Mouse (Mus musculus) gastrocnemius, adult 8-10 months (tissue): ENCODE measurements around the gene Gfod2. TPM values are rescaled to one million over a fixed set of nuclear protein-coding genes. Genes with fewer than 3 reads are reported as not detected.

Experiments
- DNase-seq, 2 experiments: peaks; one replicate each; pipeline ENCODE4 v3.0.0; 2022; ENCODE audit warnings: low spot score in 2 of 2
- total RNA-seq, 4 experiments: library from RNA; stranded (reverse); gene quantifications; 2 replicates each; pipeline ENCODE4 v1.2.4; 2022

Gfod2 gene
- total RNA-seq: 1 to 10 TPM; 7.0 to 9.1 (median 8.3) TPM

DNA sequence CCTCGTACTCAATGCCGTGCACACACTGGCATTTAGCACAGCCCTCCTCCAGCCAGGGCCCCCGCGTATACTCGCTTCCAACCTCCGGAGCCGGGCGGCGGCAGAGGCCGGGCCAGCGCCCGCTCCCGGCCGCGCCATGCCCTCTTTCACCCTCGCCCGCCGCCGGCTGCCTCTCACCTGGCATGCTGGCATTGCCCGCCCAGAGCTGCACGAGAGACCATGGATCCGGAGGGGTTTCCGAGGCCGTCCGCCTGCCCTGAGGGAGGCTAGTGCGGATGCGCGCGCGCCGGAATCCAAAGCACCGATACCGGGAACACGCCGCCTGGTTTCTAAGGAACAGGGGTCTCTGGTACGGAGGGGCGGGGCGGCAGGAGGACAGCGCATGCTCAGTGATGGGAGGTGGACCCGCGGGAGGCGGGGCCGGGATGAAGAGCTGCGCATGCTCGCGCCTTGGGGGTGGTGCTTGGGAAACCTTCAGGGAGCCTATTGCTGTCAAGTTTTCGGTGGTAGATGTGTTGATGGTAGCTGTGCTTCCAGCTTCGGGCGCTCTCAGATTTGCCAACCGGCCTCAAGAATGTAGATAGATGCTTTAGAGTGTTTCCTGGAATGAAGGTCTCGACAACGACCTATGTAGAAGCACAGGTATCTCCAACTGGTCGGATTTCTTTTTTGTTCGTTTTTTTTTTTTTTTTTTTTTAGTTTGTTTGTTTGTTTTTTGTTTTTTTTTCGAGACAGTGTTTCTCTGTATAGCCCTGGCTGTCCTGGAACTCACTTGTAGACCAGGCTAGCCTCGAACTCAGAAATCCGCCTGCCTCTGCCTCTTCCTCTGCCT, at the start of gene Gfod2:
Gfod2 (minus strand) TSS at position 388 of the 832 bp plus-strand sequence.
- peak; percentile 95 to 96 for DNase-seq

DNA sequence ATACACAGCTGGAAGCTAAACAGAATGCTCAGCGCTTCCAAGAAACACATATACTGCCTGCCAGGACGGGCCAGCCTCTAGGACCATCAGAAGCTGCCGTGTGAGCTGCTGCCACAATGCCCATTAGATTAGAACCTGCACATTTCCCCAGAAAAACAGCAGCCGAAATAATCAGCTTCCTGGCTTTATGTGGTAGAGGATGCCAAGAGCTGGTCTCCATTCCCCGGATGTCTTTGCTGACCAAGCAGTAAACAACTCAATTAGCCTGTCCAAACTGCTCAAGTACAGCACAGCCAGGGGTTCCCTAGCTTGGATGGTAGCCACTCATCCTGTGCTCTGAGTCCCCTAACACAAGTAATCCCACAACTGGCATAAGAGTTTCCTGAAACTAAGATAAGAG, 49.3 kb upstream of the Gfod2 start:
- no peak for DNase-seq

DNA sequence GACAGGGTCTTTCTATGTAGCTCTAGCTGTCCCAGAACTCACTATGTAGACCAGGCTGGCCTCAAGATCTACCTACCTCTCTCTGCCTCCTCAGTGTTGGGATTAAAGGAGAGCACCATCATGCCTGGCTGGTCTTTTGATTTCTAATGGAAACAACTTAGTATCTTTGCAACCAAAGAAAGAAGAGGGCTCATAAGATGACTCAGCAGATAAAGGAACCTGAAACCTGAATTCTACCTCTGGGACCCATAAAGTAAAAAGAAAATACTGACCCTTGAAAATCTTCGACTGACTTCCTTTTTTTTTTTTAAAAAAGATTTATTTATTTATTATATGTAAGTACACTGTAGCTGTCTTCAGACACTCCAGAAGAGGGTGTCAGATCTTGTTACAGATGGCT, 47.5 kb upstream of the Gfod2 start:
- no peak for DNase-seq

DNA sequence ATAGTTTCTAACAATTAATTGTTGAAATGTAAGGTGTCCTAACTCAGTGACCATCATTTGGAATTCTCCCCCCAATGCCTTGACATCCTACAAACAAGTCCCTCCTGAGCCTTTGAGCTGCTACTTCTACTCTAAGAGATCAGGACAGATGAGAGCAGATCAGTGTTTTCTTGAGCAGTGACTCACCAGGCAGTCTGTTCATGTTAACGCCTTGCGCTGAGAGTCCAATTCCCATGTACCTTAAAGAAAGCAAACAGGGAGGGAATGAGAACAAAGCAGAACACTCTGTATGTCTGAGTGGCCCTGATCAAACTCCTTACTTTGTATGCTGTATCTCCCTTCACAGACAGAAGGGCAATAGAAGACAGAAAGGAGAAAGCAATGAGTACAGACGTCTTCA, 46.9 kb upstream of the Gfod2 start:
- no peak for DNase-seq

DNA sequence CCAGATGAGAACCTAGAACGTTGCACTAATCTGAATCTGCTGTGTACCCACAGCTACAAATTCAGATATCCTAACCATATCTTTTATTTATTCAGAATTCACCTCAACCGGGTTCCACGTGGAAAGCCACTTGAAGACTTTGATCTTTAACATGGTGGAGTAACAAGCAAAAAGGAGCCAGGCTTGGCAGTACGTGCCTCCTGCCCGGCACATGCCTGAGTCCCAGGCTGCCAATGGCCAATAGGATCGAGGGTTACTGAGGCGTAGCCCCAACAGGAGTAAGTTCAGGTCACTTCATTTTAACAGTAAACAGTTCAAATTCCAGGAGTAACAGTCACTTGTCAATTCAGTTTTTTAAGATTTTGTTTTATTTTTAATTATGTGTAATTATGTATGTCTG, 46.3 kb upstream of the Gfod2 start:
- DNase-seq: no peak

DNA sequence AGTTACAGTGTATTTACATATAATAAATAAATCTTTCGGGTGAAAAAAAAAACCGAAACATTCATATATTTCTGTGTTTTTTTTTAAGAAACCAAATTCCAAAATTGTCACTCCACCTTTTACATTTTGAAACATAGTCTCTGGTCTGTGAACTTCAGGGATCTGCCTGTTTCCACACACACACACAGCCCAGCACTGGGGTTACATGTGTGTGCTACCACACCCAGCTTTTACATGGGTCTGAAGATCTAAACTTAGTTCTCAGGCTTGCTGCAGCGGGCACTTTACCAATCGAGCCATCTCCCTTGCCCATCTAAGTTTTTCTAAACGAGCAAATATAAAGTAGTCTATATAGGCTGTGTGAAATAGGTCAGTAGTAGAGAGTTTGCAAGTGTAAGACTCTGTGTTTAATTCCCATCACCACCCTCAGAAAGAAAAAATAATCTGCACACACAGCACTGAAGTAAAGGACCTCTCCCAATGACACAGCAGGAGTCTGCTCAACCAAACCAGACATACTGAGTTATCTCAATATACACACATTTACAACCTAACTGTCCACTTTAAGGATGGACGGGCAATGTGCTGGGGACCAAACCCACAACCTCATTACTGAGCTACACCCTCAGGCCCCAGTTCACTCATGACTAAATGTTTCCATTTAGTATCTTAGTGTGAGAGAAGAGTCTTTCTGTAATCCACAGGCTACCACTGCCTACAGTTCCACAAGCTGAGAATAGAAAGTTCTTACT, 42.9 kb upstream of the Gfod2 start:
- DNase-seq: no peak

DNA sequence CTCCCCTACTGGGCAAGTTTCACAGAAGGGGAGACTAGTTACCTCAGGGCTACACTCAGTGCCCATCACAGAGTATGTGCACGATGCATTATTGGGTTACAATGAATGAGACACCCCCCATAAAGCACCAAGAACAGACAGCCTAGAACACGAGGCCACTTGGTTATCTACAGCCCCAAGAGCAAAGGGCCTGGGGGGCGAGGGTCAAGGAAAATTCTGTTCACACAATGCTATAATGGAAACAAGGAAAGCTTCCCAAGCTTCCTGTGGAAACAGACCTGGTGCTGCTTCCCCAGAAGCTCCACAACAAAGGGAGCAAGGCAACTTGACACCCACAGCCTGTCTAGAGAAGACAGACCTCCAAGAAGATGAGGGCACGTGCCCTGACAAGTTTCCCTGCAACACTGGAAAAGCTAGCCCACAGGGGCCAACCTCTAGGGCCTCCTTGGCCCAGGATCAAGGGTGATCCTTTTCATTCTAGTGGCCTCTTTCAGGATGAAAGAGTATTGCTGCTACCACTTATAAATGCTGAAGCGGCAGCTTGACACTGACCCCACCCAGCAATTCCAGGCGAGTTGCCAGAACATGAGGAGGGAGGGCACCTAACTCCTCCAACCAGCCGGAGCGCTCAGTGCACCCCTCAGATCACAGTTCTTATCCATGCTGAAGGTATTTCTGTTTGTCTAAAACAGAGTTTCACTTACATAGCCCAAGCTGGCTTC, 40.8 kb upstream of the Gfod2 start:
- peak; percentile 71 to 77 for DNase-seq

DNA sequence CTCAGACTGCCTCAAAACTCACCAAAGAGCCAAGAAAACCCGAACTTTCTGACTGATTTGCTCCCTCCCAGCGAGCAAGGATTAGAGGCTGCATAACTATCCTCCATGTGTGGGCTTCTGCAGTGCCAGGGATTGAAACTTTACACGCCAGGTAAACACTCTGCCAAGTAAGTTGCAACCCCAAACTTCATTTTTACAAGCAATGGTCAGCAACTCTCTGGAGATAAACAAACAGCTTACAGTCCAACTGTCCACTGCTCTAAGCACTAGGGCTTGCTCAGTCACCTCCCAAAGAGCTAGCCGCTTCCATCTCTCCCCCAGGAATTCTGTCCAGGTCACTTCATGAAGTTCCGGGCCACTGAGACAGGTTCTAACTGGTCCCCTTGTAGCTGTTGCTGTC, 39.9 kb upstream of the Gfod2 start:
- DNase-seq: peak in 1 of 2 experiments; percentile 34

DNA sequence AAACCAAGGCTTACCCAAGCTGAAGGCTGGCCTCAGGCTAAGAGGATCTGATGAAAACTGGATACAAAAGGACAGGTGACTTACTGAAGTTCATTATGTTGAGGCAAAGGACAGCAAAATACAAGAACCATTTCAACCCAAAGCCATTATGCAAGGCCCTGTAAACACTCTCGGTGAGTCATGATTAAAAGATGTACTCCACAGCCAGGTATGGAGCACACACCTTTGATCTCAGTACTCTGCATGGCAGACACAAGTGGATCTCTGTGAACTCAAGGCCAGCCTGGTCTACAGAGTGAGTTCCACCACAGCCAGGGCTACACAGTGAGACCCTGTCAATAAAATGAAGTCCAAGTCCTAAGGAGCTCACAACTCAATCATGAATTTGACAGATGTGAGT, 37.3 kb upstream of the Gfod2 start:
- no peak for DNase-seq

DNA sequence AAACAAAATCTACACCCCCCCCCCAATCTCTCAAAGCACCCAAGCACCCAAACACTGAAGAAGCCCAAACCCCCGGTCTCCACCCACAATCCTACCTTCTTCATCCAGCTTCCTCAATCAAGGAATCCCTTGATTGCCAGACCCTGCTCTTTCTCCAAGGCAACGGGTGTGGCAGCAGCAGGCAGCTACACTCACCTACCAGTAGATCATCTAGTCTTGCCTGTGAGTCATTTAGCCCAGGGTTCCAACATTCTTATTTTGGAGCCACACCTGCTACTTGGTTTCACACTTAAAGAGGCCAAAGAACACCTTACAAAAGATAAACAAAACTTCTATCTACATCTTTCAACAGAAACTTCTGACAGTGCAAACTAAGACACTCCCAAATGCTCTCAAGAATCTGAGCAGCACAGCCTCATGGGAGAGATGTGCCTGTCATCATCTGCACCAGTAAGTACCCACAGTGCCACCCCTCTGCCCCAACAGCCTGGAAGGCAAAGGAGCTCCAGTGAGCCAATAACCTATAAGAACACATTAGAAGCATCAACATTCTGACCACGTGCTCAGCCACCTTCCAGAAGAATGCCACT, 35.6 kb upstream of the Gfod2 start:
- no peak for DNase-seq

DNA sequence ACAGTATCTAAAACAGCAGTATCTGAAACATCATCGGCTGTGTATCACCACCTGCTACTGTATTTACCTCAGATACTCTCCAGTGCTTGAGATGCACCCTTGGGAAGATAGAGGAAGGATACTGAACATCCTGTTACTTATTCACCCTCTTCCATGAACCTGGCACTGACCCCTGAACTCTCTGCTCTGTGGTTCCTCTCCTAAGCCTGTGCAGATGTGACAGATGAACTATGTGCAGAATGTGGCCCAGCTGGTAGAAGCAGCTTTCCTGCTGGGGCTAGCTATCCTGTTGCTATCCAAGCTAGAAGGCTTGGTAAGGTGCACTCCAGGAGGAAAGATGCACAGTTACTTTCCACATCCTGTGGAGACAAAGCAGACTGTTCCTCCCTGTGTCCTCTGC, 34.9 kb upstream of the Gfod2 start:
- no peak for DNase-seq

DNA sequence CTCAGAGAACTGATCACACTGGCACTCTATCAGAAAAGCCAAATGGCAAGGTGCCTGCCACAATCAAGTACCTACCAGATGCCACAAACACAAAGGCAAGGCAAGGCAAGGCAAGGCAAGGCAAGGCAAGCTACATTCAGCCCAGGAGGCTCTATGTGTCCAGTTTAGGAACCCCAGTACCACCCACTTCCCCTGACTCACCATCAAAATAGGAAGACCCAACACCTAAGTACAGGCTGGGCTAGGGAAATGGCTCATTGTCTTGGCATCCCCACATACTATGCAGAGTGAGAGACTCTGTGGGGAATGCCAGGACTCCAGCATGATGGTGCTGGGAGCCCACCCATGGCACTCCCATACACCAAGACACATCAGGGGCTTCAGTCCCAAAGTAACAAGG, 31.2 kb upstream of the Gfod2 start:
- DNase-seq: no peak

DNA sequence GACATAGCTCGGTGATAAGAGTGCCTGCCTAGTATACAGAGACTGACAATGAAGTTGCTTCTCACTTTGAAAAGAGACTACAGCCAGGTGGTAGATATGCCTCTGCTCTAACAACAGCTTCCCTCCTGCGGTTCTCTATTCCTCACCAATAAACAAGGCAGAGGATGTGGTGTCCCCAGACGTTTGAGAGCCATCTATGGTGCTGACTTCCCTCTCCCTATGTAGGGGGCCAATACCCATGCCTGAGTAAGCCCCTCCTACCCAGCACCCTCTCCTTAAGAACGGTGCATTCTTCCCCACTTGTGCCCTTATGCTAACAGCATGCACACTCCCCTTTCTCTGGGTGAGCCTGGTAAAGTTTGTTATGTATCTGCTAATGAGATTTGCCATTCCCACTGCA, 30.5 kb upstream of the Gfod2 start:
- DNase-seq: no peak

DNA sequence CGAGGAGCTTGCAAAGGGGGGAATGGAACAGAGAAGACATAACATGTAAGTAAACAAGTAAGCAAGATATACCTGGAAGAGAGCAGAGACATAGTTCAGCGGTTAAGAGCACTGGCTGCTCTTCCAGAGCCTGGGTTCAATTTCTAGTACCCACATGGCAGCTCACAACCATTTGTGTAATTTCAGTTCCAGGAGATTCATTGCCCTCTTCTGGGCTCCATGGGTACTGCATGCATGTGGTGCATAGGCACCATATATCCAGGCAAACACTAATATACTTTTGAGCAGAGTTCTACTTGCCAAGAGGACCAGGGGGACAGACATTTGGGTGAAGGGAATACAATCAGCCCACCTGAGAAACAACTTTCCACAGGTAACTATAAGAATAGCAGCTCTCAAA, 29.8 kb upstream of the Gfod2 start:
- DNase-seq: peak in 1 of 2 experiments; percentile 30

DNA sequence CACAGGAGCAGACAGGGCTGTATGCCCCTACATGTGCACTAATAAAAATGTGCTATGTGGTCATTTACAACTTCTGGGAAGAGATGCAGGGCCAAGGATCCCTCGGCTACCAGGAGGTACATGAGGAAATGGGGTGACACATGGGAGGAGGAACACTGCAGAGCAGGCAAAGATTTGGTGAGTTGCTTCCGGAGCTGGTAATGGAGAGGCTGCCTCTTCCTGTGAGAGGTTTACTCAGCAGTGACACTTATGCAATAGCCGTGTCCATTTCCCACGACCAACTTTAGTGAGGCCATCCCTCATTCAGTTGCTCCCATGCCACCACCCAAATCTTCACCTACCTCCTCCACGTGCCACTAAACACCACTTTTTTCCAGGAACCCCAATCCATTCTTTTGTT, 21.8 kb upstream of the Gfod2 start:
- DNase-seq: no peak

DNA sequence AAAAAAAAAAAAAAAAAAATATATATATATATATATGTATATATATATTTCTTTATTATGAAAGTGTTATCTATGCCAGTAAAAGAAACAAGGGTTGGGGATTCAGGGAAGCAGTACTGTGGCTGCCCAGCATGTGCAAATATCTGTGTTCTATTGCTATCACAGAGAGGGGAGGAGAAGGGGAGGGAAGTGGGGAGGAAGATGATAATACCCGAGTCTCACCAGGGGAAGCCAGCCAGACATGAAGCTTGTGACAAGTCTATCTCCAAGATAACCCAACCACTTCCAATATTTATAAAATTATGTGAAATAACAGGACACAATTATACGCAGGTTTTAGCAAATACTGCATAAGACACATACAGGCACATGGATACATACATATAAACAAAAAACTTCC, 19.4 kb upstream of the Gfod2 start:
- no peak for DNase-seq

DNA sequence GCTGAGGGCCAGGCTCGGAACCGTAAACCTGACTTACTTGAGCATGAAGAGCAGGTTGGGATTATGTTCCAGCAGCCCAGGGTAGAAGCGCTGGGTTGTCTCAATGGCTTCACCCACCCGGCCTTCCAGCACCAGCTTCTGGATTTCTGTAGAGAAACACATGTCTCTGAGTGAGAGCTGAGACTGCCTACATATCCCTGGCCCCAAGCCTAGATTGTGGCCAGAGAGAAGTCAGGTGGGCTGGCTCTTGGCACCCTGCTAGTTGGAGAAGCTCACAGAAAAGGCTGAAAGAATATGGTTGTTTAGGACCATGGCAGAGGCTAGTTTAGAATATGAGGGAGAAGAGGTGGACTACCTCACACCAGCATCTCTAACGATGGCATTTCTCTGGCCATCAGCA, 16.0 kb upstream of the Gfod2 start:
- DNase-seq: no peak

DNA sequence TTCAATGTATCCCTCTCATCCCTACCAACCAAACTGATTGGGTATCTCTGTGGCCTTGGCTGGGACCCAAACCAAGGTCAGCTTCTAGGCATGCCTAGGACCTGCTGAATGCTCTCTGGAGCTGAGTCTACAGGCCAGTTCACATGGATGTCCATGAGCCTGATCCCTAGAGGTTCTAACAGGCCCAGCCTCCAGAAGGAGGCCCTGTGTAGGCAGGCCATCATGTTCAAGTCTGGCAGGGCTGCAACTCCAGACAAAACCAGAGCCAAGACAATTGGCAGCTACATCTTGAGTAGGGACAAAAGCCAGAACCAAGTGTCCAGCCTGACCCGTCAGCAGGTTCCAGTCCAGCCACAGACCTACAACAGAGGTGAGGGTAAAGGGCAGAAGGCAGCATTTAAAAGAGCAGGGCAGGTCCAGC, 15.0 kb upstream of the Gfod2 start:
- DNase-seq: no peak

DNA sequence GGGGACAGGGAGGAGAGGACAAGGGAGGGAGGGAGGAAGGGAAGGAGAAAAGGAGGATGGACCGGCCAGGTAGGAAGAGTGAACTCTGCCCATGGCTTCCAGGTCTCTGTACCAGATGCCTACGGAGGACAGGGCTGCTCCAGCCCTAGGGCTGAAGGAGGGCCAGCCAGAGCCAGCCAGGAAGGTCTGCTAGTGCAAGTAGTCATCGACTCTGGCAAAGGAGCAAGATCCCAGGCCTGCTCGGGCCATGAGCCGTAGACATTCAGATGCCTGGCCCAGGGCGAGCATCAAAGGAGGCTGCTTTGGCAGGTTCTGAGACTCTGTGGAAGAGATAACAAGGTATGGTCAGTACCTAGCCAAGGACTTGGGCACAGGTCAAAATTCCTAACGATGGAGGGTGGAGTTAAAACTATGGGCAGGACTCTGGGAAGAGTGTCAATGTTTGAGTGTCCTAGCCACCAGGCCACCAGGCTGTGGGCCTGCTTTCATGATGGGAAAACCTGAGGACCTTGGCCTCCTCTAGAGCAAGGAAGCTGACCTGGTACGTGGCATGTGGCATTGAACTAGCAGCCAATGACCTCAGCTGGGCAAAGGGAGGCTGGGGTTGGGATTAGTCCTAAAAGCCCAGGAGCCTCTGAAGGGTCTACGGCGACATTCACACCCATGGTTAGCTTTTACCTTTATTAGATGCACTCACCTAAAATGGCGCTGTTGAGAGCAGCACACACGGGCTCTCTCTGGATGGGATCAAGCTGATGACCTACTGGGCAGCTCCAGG, 13.1 kb upstream of the Gfod2 start:
- DNase-seq: no peak

DNA sequence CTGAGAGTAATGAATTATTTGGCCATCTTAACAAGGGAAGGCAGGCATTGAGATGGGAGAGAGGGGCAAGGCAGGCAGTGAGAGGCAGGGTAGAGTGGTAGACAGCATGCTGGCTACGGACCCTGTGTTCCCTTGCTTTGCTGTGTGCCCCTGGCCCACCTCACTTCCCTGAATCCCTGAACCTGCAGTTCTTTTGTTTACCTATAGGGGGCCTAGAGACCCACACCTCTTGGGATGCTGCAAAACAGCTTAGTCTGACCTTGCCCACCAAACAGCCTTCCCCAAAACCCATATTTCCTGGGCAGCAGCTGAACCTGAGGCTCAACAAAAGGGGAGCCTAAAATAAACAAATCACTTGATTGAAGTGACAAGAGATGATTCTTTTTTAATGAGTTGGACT, 12.1 kb upstream of the Gfod2 start:
- DNase-seq: no peak
